Comparison of ENCODE assay signal across 16 mouse cellular contexts in the genomic region with DNA sequence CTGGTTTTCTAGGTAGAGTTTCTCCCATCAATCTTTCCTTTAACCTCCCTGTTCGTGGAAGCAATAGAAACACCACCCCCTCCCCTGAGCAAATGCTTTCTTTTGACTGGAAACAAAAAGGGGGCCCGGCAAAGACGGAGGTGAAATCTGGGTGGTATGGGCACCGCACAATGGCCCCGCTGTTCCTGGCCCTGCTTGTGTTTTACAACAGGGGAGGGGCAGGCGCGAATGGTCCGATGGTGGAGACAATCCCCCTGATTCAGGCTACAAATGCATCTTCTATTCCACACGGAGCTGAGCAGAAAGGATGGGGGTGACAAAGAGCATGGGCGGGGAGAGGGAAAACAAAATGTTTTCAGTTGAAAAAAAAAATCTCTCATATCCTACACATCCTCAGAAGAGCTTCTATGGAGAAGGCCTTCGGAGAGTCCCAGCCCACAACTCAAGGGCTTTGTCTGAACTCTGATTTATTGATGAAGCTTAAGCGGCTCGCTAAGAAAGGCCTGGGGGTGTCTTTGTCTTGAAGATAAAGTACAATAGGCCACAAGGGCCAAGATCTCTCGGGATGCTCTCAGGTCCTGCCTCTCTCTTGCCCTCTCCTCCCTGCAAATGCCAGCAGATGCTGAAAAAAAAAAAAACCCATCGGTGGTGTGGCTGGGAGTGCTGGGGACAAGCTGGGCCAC. TPM values are rescaled to one million over a fixed set of nuclear protein-coding genes. Genes with fewer than 3 reads are reported as not detected.
DNase-seq lines count a peak whose midpoint lies in the region; ATAC-seq and TF ChIP-seq lines count a peak whose summit lies in the region.
"Had no signal": no experiment of that assay in that cellular context is flagged by ENCODE, and none has a peak within 500 bp of the region (broad histone marks: within the 10 kb centered on the region; RNA-seq: fewer than 3 reads in every experiment).

No protein-coding gene starts in this region.

- no peak overlapping the region for H3K9ac ChIP-seq in ES-E14 (ENCODE audit: insufficient read depth, low read depth, low read length, poor library complexity, severe bottlenecking)
- no peak overlapping the region for H3K9ac ChIP-seq in forebrain, postnatal 0 days
- no peak overlapping the region for H3K9ac ChIP-seq in midbrain, embryonic 13.5 days (replicated peaks)
- no peak overlapping the region for H3K9ac ChIP-seq in heart, embryonic 11.5 days (ENCODE audit: low read depth, low read length)
- H3K9ac ChIP-seq: liver, embryonic 14.5 days had no signal

- no peak overlapping the region for H3K27ac ChIP-seq in ES-E14 (ENCODE audit: insufficient read depth, low read depth, low read length, poor library complexity, severe bottlenecking)
- no peak overlapping the region for H3K27ac ChIP-seq in forebrain, postnatal 0 days (ENCODE audit: low read depth, low read length)
- 0 out of 2 replicates have a peak overlapping the region, but pooled peaks have one; percentile 0 for H3K27ac ChIP-seq in midbrain, embryonic 13.5 days
- H3K27ac ChIP-seq in heart, embryonic 11.5 days (ENCODE audit: low read depth, low read length) = no peak overlapping the region
- H3K27ac ChIP-seq: liver, embryonic 14.5 days had no signal

- in situ Hi-C loops in ES-E14 (cut with MboI; ENCODE audit: low sequenced_read_pairs in 2 of 2, unreplicated experiment in 2 of 2) = no loop called here

- H3K4me2 ChIP-seq in forebrain, postnatal 0 days (ENCODE audit: low read depth) = no peak overlapping the region
- peak overlapping the region; percentile 13 for H3K4me2 ChIP-seq in midbrain, embryonic 13.5 days (replicated peaks)
- no peak overlapping the region for H3K4me2 ChIP-seq in heart, embryonic 11.5 days

- no peak overlapping the region for H3K4me3 ChIP-seq in ES-E14 (ENCODE audit: insufficient read depth in 1 of 2, low read depth in 1 of 2, low read length in 2 of 2, poor library complexity in 1 of 2, severe bottlenecking in 1 of 2)
- H3K4me3 ChIP-seq in forebrain, postnatal 0 days (ENCODE audit: low read depth, low read length) = no peak overlapping the region
- no peak overlapping the region for H3K4me3 ChIP-seq in midbrain, embryonic 13.5 days (replicated peaks)
- no peak overlapping the region for H3K4me3 ChIP-seq in heart, embryonic 11.5 days (ENCODE audit: low read depth, low read length)

- no peak for DNase-seq in ES-E14 (ENCODE audit: low read depth, low spot score)
- DNase-seq in embryo, embryonic 10 days (ENCODE audit: low spot score) = peak; percentile 73
- no peak for DNase-seq in forebrain, postnatal 0 days
- no peak for DNase-seq in adrenal gland, adult 18-20 months (ENCODE audit: low spot score in 2 of 2)
- DNase-seq in urinary bladder, postnatal 25 days (ENCODE audit: low spot score) = no peak
- no peak for DNase-seq in heart, postnatal 36 days
- DNase-seq: kidney, postnatal 10 days; lung, postnatal 4 days; spleen, adult 18-20 months; thymus, adult 18-20 months had no signal

- H3K4me1 ChIP-seq in ES-E14 (ENCODE audit: control insufficient read depth in 2 of 2, insufficient read depth in 2 of 2, low read length in 2 of 2, poor library complexity in 1 of 2) = 0 out of 4 replicates have a peak, but pooled peaks cover 0 to 2% of the 10 kb centered on the region in 2 experiments
- no peaks in the 10 kb centered on the region for H3K4me1 ChIP-seq in forebrain, postnatal 0 days (ENCODE audit: insufficient read depth)
- H3K4me1 ChIP-seq in midbrain, embryonic 13.5 days (replicated peaks) = peaks cover 16% of the 10 kb centered on the region
- H3K4me1 ChIP-seq in heart, embryonic 11.5 days (ENCODE audit: control insufficient read depth, insufficient read depth, low read length) = no peaks in the 10 kb centered on the region

- peak; percentile 36 for ATAC-seq in forebrain, postnatal 0 days
- peak; percentile 74; the same call in 1 of the 2 replicates for ATAC-seq in midbrain, embryonic 13.5 days
- ATAC-seq in heart, embryonic 11.5 days (replicated peaks; ENCODE audit: insufficient number of reproducible peaks, low FRiP score, low TSS enrichment) = no peak

- 8% methylated on average over 15 of the region's 15 CpGs for WGBS in forebrain, postnatal 0 days
- WGBS in midbrain, embryonic 13.5 days = 6% methylated on average over 15 of the region's 15 CpGs
- WGBS in heart, embryonic 11.5 days (ENCODE audit: insufficient replicate concordance) = 69% methylated on average over 15 of the region's 15 CpGs

- H3K9me3 ChIP-seq in ES-E14 (ENCODE audit: control insufficient read depth, insufficient read depth, low read depth, low read length) = peaks cover 4% of the 10 kb centered on the region; the same call in 1 of the 2 replicates
- no peaks in the 10 kb centered on the region for H3K9me3 ChIP-seq in forebrain, postnatal 0 days (ENCODE audit: low read length)
- H3K9me3 ChIP-seq in midbrain, embryonic 13.5 days = peaks cover 7% of the 10 kb centered on the region
- H3K9me3 ChIP-seq in heart, embryonic 11.5 days (replicated peaks; ENCODE audit: control insufficient read depth, low read length) = no peaks in the 10 kb centered on the region

- H3K36me3 ChIP-seq in ES-E14 (ENCODE audit: control insufficient read depth, insufficient read depth, low read length, poor library complexity, severe bottlenecking) = peaks cover 4% of the 10 kb centered on the region; the same call in 1 of the 2 replicates
- no peaks in the 10 kb centered on the region for H3K36me3 ChIP-seq in forebrain, postnatal 0 days (ENCODE audit: insufficient read depth)
- H3K36me3 ChIP-seq in midbrain, embryonic 13.5 days = no peaks in the 10 kb centered on the region
- H3K36me3 ChIP-seq in heart, embryonic 11.5 days (ENCODE audit: control insufficient read depth, insufficient read depth, low read length) = no peaks in the 10 kb centered on the region

- TF ChIP-seq CTCF in forebrain, postnatal 0 days (IDR thresholded peaks at IDR 0.05; ENCODE audit: low read depth) = no peak

- H3K27me3 ChIP-seq in forebrain, postnatal 0 days (ENCODE audit: insufficient read depth, low read length) = peaks cover 8% of the 10 kb centered on the region; the same call in 1 of the 2 replicates
- H3K27me3 ChIP-seq in midbrain, embryonic 13.5 days = peaks cover 55% of the 10 kb centered on the region
- no peaks in the 10 kb centered on the region for H3K27me3 ChIP-seq in heart, embryonic 11.5 days (ENCODE audit: control insufficient read depth, insufficient read depth, low read length)

- intact Hi-C loops in heart, postnatal 36 days (cut with DNase I) = no loop called here

TF ChIP-seq in ES-E14, 5 proteins besides CTCF, POLR2A, EP300 and RAD21:
- TF ChIP-seq HCFC1 (IDR thresholded peaks at IDR 0.05; ENCODE audit: borderline replicate concordance, insufficient read depth, low read length) = no peak
- TF ChIP-seq ZNF384 (IDR thresholded peaks at IDR 0.05; ENCODE audit: low read depth, low read length) = 0 out of 2 replicates have a peak, but pooled peaks have one; percentile 18

RNA-seq across cellular contexts. Expression of a gene that starts 32.4 kb away (rescaled TPM):
- total RNA-seq in ES-E14 (2012; rRNA removed) = 0.09 TPM in 1 of 2 replicates, not detected in the other
- total RNA-seq in forebrain, postnatal 0 days (2014; rRNA removed) = 32.8 and 41.0 TPM in 2 replicates
- 11.6 and 14.7 TPM in 2 replicates for polyA plus RNA-seq in forebrain, postnatal 0 days (2015; fragmentation: Nextera tagmentation; extraction: Ambion mirVana)
- 2.8 and 4.2 TPM in 2 replicates for polyA plus RNA-seq in midbrain, embryonic 13.5 days (2015; fragmentation: Nextera tagmentation; extraction: Ambion mirVana)
- 0.06 TPM in 1 of 2 replicates, not detected in the other for polyA plus RNA-seq in heart, embryonic 11.5 days (2014; fragmentation: Nextera tagmentation; extraction: Ambion mirVana)
- total RNA-seq in adrenal gland, adult 18-20 months (2021) = not detected
- total RNA-seq in heart, postnatal 36 days (2021) = not detected
- total RNA-seq: granulocyte monocyte progenitor cell, adult 5-6 weeks; hematopoietic stem cell, adult 5-6 weeks; neutrophil, adult 5-6 weeks had no signal
- polyA plus RNA-seq: liver, embryonic 14.5 days had no signal

Comparison
In these comparisons a context has a peak if more than half of its experiments do, and no peak if none do; other contexts are left out.
1. RNA of a gene that starts 32.4 kb away (total RNA-seq): 32.8 to 41.0 TPM in forebrain, postnatal 0 days; 0.09 TPM in ES-E14, not detected in adrenal gland, adult 18-20 months and not detected in heart, postnatal 36 days; every median in the first group is over 10 times any median in the second.